Mouse (Mus musculus) liver, embryonic 15.5 days (tissue): ENCODE measurements around the gene Prl7b1. TPM values are rescaled to one million over a fixed set of nuclear protein-coding genes. Genes with fewer than 3 reads are reported as not detected.

ENCODE experiments used
- ATAC-seq: fragments of 200-750 bp; cut with Nextera tagmentation; 2 replicates; pipeline ENCODE4 v1.8.0; 2017; ENCODE audit warnings: moderate number of reproducible peaks, mild to moderate bottlenecking, moderate library complexity; ENCODE audit not compliant: insufficient read depth
- H3K27ac ChIP-seq: fragments of 300-500 bp; sonication (generic); replicated peaks from 2 replicates; pipeline ENCODE4 v1.5.1; 2015; ENCODE audit warnings: mild to moderate bottlenecking, inconsistent platforms
- H3K27me3 ChIP-seq: fragments of 300-500 bp; sonication (generic); 2 replicates; pipeline ENCODE4 v1.6.1; 2015; ENCODE audit warnings: mild to moderate bottlenecking, inconsistent platforms
- H3K36me3 ChIP-seq: fragments of 300-500 bp; sonication (generic); replicated peaks from 2 replicates; pipeline ENCODE4 v1.6.1; 2015; ENCODE audit warnings: moderate library complexity, mild to moderate bottlenecking, inconsistent platforms
- H3K4me1 ChIP-seq: fragments of 300-500 bp; sonication (generic); replicated peaks from 2 replicates; pipeline ENCODE4 v1.6.1; 2015; ENCODE audit warnings: inconsistent platforms
- H3K4me2 ChIP-seq: fragments of 300-500 bp; sonication (generic); 2 replicates; pipeline ENCODE4 v1.6.1; 2015; ENCODE audit warnings: moderate library complexity, mild to moderate bottlenecking, inconsistent platforms
- H3K4me3 ChIP-seq: fragments of 300-500 bp; sonication (generic); replicated peaks from 2 replicates; pipeline ENCODE4 v1.5.1; 2015; ENCODE audit warnings: mild to moderate bottlenecking, inconsistent platforms
- H3K9ac ChIP-seq: fragments of 300-500 bp; sonication (generic); 2 replicates; pipeline ENCODE4 v1.6.1; 2015; ENCODE audit warnings: moderate library complexity, mild to moderate bottlenecking, inconsistent platforms
- H3K9me3 ChIP-seq: fragments of 300-500 bp; sonication (generic); replicated peaks from 2 replicates; pipeline ENCODE4 v1.6.1; 2016; ENCODE audit warnings: inconsistent platforms
- WGBS: fragments of 180-500 bp; shearing (Covaris S2); methylation state at CpG from one replicate; pipeline ENCODE4 v1.1.7; 2015; ENCODE audit warnings: mixed read lengths; ENCODE audit not compliant: insufficient replicate concordance; 5-methylcytosine and 5-hydroxymethylcytosine counted together
- polyA plus RNA-seq: library from polyadenylated mRNA; unstranded; fragments of >200 nt; fragmentation: Nextera tagmentation; extraction: Ambion mirVana; gene quantifications from 2 replicates; pipeline ENCODE4 v1.2.1, GENCODE M21; 2015

The Prl7b1 gene
- polyA plus RNA-seq, result not detected in 2 replicates

GRCm38 (mm10) chr13:27610482-27610881, at the start of gene Prl7b1:
Gene Prl7b1 (minus strand): TSS chr13:27610582.
- Histone ChIP-seq H3K4me2 (no peak within 1 kb of the TSS), H3K4me1 (no peaks in the 10 kb centered on the region), H3K9ac (no peak within 1 kb of the TSS), H3K36me3 (no peaks in the 10 kb centered on the region), H3K27me3 (no peaks in the 10 kb centered on the region), H3K9me3 (no peaks in the 10 kb centered on the region), H3K27ac (no peak within 1 kb of the TSS), H3K4me3 (no peak within 1 kb of the TSS)
- 50% methylated on average over 4 of the region's 4 CpGs for WGBS
- no peak for ATAC-seq

- no peaks in the 10 kb centered on the region for H3K27me3 ChIP-seq
- no peak for ATAC-seq
- 74% methylated on average over 3 of the region's 3 CpGs for WGBS
These were observed 32.0 kb upstream of the Prl7b1 start, which contains the start of gene Prl7a1 for GRCm38 (mm10) chr13:27642393-27642792. Gene Prl7a1 (minus strand): TSS chr13:27642493.

GRCm38 (mm10) chr13:27582071-27582470, 28.3 kb downstream of the Prl7b1 start, which contains the start of gene Prl8a1:
Gene Prl8a1 (minus strand): TSS chr13:27582171.
- Histone ChIP-seq H3K36me3 (no peaks in the 10 kb centered on the region), H3K4me2 (no peak within 1 kb of the TSS), H3K27ac (no peak within 1 kb of the TSS), H3K27me3 (no peaks in the 10 kb centered on the region), H3K4me3 (no peak within 1 kb of the TSS), H3K9me3 (no peaks in the 10 kb centered on the region), H3K4me1 (no peaks in the 10 kb centered on the region), H3K9ac (no peak within 1 kb of the TSS)
- WGBS, result 39% methylated on average over 2 of the region's 2 CpGs
- no peak for ATAC-seq

More at GRCm38 (mm10) chr13:27642393-27642792, 32.0 kb upstream of the Prl7b1 start, which contains the start of gene Prl7a1:
- H3K4me3 ChIP-seq, result no peak within 1 kb of the TSS
- H3K9me3 ChIP-seq, result no peaks in the 10 kb centered on the region
- no peak within 1 kb of the TSS for H3K9ac ChIP-seq
- no peaks in the 10 kb centered on the region for H3K36me3 ChIP-seq
- H3K4me1 ChIP-seq, result no peaks in the 10 kb centered on the region
- no peak within 1 kb of the TSS for H3K27ac ChIP-seq
- no peak within 1 kb of the TSS for H3K4me2 ChIP-seq

GRCm38 (mm10) chr13:27564506-27564905, 45.9 kb downstream of the Prl7b1 start, which contains the start of gene Prl8a9:
Gene Prl8a9 (minus strand): TSS chr13:27564606.
- Histone ChIP-seq H3K9me3 (no peaks in the 10 kb centered on the region), H3K4me2 (no peak within 1 kb of the TSS), H3K27me3 (no peaks in the 10 kb centered on the region), H3K4me1 (no peaks in the 10 kb centered on the region), H3K27ac (no peak within 1 kb of the TSS), H3K36me3 (no peaks in the 10 kb centered on the region), H3K9ac (no peak within 1 kb of the TSS), H3K4me3 (no peak within 1 kb of the TSS)
- no peak for ATAC-seq
- 60% methylated on average over 2 of the region's 2 CpGs for WGBS

GRCm38 (mm10) chr13:27553336-27553735, 57.0 kb downstream of the Prl7b1 start:
- Histone ChIP-seq H3K36me3 (no peaks in the 10 kb centered on the region), H3K27me3 (no peaks in the 10 kb centered on the region), H3K9me3 (no peaks in the 10 kb centered on the region), H3K4me3 (no peak overlapping the region), H3K27ac (no peak overlapping the region), H3K4me1 (no peaks in the 10 kb centered on the region), H3K9ac (no peak overlapping the region), H3K4me2 (no peak overlapping the region)
- ATAC-seq, result no peak

Other genes starting within 250 kb of the Prl7b1 start
- not detected in 2 replicates for gene Prl2b1, start 219.7 kb downstream of the Prl7b1 start, polyA plus RNA-seq
- gene Prl8a6, start 171.9 kb downstream of the Prl7b1 start, polyA plus RNA-seq, result not detected in 2 replicates
- gene Prl8a8, start 97.4 kb downstream of the Prl7b1 start, polyA plus RNA-seq, result not detected in 2 replicates
- gene Prl8a9, start 46.0 kb downstream of the Prl7b1 start, polyA plus RNA-seq, result not detected in 2 replicates
- not detected in 2 replicates for gene Prl8a1, start 28.4 kb downstream of the Prl7b1 start, polyA plus RNA-seq
- gene Prl7a1, start 31.9 kb upstream of the Prl7b1 start, polyA plus RNA-seq, result not detected in 2 replicates
- not detected in 2 replicates for gene Prl7a2, start 57.5 kb upstream of the Prl7b1 start, polyA plus RNA-seq
- not detected in 2 replicates for gene Prl7d1, start 106.2 kb upstream of the Prl7b1 start, polyA plus RNA-seq
- gene Prl7c1, start 170.2 kb upstream of the Prl7b1 start, polyA plus RNA-seq, result not detected in 2 replicates
- not detected in 2 replicates for gene Prl2a1, start 191.1 kb upstream of the Prl7b1 start, polyA plus RNA-seq
- not detected in 2 replicates for gene Prl2c1, start 238.8 kb upstream of the Prl7b1 start, polyA plus RNA-seq